Mouse (Mus musculus): ENCODE data around the gene Cfap74. TPM values are rescaled to one million over a fixed set of nuclear protein-coding genes. Genes with fewer than 3 reads are reported as not detected.
"Not testable (repeated sequence)": the region's sequence is repeated elsewhere in the genome, so short reads cannot be mapped to it uniquely, and the experiment has no call there.

Gene Cfap74
- polyA plus RNA-seq, 1 experiment from 2014 or later, result 1.5 TPM

GRCm38 (mm10) chr4:155398222-155398540, 10.8 kb upstream of the Cfap74 start:
- Histone ChIP-seq H3K27ac (ENCODE audit: low read length) (no peak overlapping the region), H3K4me2 (replicated peaks; ENCODE audit: low read depth, low read length) (peak overlapping the region; percentile 74), H3K27me3 (ENCODE audit: insufficient read depth, low read length) (peaks cover 32% of the 10 kb centered on the region), H3K9ac (replicated peaks; ENCODE audit: low read length) (no peak overlapping the region), H3K4me1 (ENCODE audit: insufficient read depth, low read length) (peaks cover 6% of the 10 kb centered on the region; the same call in 1 of the 2 replicates), H3K4me3 (ENCODE audit: low read length) (peak overlapping the region; percentile 43), H3K36me3 (ENCODE audit: insufficient read depth, low read length) (no peaks in the 10 kb centered on the region), H3K9me3 (ENCODE audit: low read length) (no peaks in the 10 kb centered on the region)
- 1% methylated on average over 9 of the region's 9 CpGs for WGBS
- no peak for ATAC-seq (ENCODE audit: low FRiP score, low TSS enrichment)

GRCm38 (mm10) chr4:155401121-155401520, 7.9 kb upstream of the Cfap74 start:
- WGBS, result 75% methylated on average over 7 of the region's 7 CpGs
- Histone ChIP-seq H3K9ac (replicated peaks; ENCODE audit: low read length) (no peak overlapping the region), H3K9me3 (ENCODE audit: low read length) (peaks cover 3% of the 10 kb centered on the region; the same call in 1 of the 2 replicates), H3K27me3 (ENCODE audit: insufficient read depth, low read length) (peaks cover 32% of the 10 kb centered on the region), H3K4me3 (ENCODE audit: low read length) (no peak overlapping the region), H3K27ac (ENCODE audit: low read length) (no peak overlapping the region), H3K4me2 (replicated peaks; ENCODE audit: low read depth, low read length) (no peak overlapping the region), H3K36me3 (ENCODE audit: insufficient read depth, low read length) (no peaks in the 10 kb centered on the region), H3K4me1 (ENCODE audit: insufficient read depth, low read length) (peaks cover 6% of the 10 kb centered on the region; the same call in 1 of the 2 replicates)
- no peak for ATAC-seq (ENCODE audit: low FRiP score, low TSS enrichment)

GRCm38 (mm10) chr4:155402489-155402888, 6.5 kb upstream of the Cfap74 start:
- Histone ChIP-seq H3K9ac (replicated peaks; ENCODE audit: low read length) (no peak overlapping the region), H3K27me3 (ENCODE audit: insufficient read depth, low read length) (peaks cover 22% of the 10 kb centered on the region), H3K4me1 (ENCODE audit: insufficient read depth, low read length) (peaks cover 6% of the 10 kb centered on the region; the same call in 1 of the 2 replicates), H3K9me3 (ENCODE audit: low read length) (peaks cover 3% of the 10 kb centered on the region; the same call in 1 of the 2 replicates), H3K4me3 (ENCODE audit: low read length) (no peak overlapping the region), H3K27ac (ENCODE audit: low read length) (no peak overlapping the region), H3K36me3 (ENCODE audit: insufficient read depth, low read length) (no peaks in the 10 kb centered on the region), H3K4me2 (replicated peaks; ENCODE audit: low read depth, low read length) (no peak overlapping the region)
- WGBS, result 67% methylated on average over 1 of the region's 1 CpGs
- ATAC-seq (ENCODE audit: low FRiP score, low TSS enrichment), result no peak

GRCm38 (mm10) chr4:155408695-155409057, 314 bp upstream of the Cfap74 start:
- no peaks in the 10 kb centered on the region for H3K27me3 ChIP-seq (ENCODE audit: insufficient read depth, low read length)
- H3K36me3 ChIP-seq (ENCODE audit: insufficient read depth, low read length), result no peaks in the 10 kb centered on the region
- 0 out of 2 replicates have a peak overlapping the region, but pooled peaks have one; percentile 49 for H3K9ac ChIP-seq (replicated peaks; ENCODE audit: low read length)
- 3% methylated on average over 8 of the region's 8 CpGs for WGBS
- no peak overlapping the region for H3K27ac ChIP-seq (ENCODE audit: low read length)
- ATAC-seq (ENCODE audit: low FRiP score, low TSS enrichment), result peak; percentile 39; the same call in 1 of the 2 replicates
- peaks cover 3% of the 10 kb centered on the region; the same call in 1 of the 2 replicates for H3K9me3 ChIP-seq (ENCODE audit: low read length)
- peak overlapping the region; percentile 74 for H3K4me2 ChIP-seq (replicated peaks; ENCODE audit: low read depth, low read length)
- H3K4me3 ChIP-seq (ENCODE audit: low read length), result peak overlapping the region; percentile 54
- H3K4me1 ChIP-seq (ENCODE audit: insufficient read depth, low read length), result peaks cover 6% of the 10 kb centered on the region; the same call in 1 of the 2 replicates

GRCm38 (mm10) chr4:155412124-155412523, 3.1 kb downstream of the Cfap74 start:
- Histone ChIP-seq H3K36me3 (ENCODE audit: insufficient read depth, low read length) (no peaks in the 10 kb centered on the region), H3K4me2 (replicated peaks; ENCODE audit: low read depth, low read length) (no peak overlapping the region), H3K27me3 (ENCODE audit: insufficient read depth, low read length) (no peaks in the 10 kb centered on the region), H3K27ac (ENCODE audit: low read length) (no peak overlapping the region), H3K4me3 (ENCODE audit: low read length) (no peak overlapping the region), H3K4me1 (ENCODE audit: insufficient read depth, low read length) (peaks cover 6% of the 10 kb centered on the region; the same call in 1 of the 2 replicates), H3K9me3 (ENCODE audit: low read length) (no peaks in the 10 kb centered on the region), H3K9ac (replicated peaks; ENCODE audit: low read length) (no peak overlapping the region)
- no peak for ATAC-seq (ENCODE audit: low FRiP score, low TSS enrichment)
- 90% methylated on average over 6 of the region's 6 CpGs for WGBS

GRCm38 (mm10) chr4:155413641-155414335, 4.8 kb downstream of the Cfap74 start:
- H3K9me3 ChIP-seq (ENCODE audit: low read length), result no peaks in the 10 kb centered on the region
- H3K27ac ChIP-seq (ENCODE audit: low read length), result no peak overlapping the region
- no peak overlapping the region for H3K9ac ChIP-seq (replicated peaks; ENCODE audit: low read length)
- H3K27me3 ChIP-seq (ENCODE audit: insufficient read depth, low read length), result no peaks in the 10 kb centered on the region
- no peak overlapping the region for H3K4me3 ChIP-seq (ENCODE audit: low read length)
- 90% methylated on average over 11 of the region's 11 CpGs for WGBS
- no peak overlapping the region for H3K4me2 ChIP-seq (replicated peaks; ENCODE audit: low read depth, low read length)
- H3K36me3 ChIP-seq (ENCODE audit: insufficient read depth, low read length), result no peaks in the 10 kb centered on the region
- H3K4me1 ChIP-seq (ENCODE audit: insufficient read depth, low read length), result peaks cover 6% of the 10 kb centered on the region; the same call in 1 of the 2 replicates
- no peak for ATAC-seq (ENCODE audit: low FRiP score, low TSS enrichment)

- Histone ChIP-seq H3K9ac (replicated peaks; ENCODE audit: low read length) (no peak overlapping the region), H3K9me3 (ENCODE audit: low read length) (no peaks in the 10 kb centered on the region), H3K4me3 (ENCODE audit: low read length) (no peak overlapping the region), H3K27me3 (ENCODE audit: insufficient read depth, low read length) (no peaks in the 10 kb centered on the region), H3K4me1 (ENCODE audit: insufficient read depth, low read length) (no peaks in the 10 kb centered on the region), H3K4me2 (replicated peaks; ENCODE audit: low read depth, low read length) (no peak overlapping the region), H3K36me3 (ENCODE audit: insufficient read depth, low read length) (no peaks in the 10 kb centered on the region), H3K27ac (ENCODE audit: low read length) (no peak overlapping the region)
- 59% methylated on average over 9 of the region's 9 CpGs for WGBS
- no peak for ATAC-seq (ENCODE audit: low FRiP score, low TSS enrichment)
Measured at GRCm38 (mm10) chr4:155414656-155415235, 5.8 kb downstream of the Cfap74 start.

GRCm38 (mm10) chr4:155420137-155420536, 11.1 kb downstream of the Cfap74 start:
- Histone ChIP-seq H3K9ac (replicated peaks; ENCODE audit: low read length) (no peak overlapping the region), H3K4me3 (ENCODE audit: low read length) (no peak overlapping the region), H3K4me2 (replicated peaks; ENCODE audit: low read depth, low read length) (no peak overlapping the region), H3K4me1 (ENCODE audit: insufficient read depth, low read length) (no peaks in the 10 kb centered on the region), H3K36me3 (ENCODE audit: insufficient read depth, low read length) (no peaks in the 10 kb centered on the region), H3K27me3 (ENCODE audit: insufficient read depth, low read length) (no peaks in the 10 kb centered on the region), H3K9me3 (ENCODE audit: low read length) (no peaks in the 10 kb centered on the region), H3K27ac (ENCODE audit: low read length) (no peak overlapping the region)
- WGBS, result 81% methylated on average over 3 of the region's 3 CpGs
- ATAC-seq (ENCODE audit: low FRiP score, low TSS enrichment), result no peak

GRCm38 (mm10) chr4:155421412-155422370, 12.7 kb downstream of the Cfap74 start:
- H3K4me3 ChIP-seq (ENCODE audit: low read length); H3K36me3 ChIP-seq (ENCODE audit: insufficient read depth, low read length); H3K9ac ChIP-seq (replicated peaks; ENCODE audit: low read length); H3K4me1 ChIP-seq (ENCODE audit: insufficient read depth, low read length); H3K9me3 ChIP-seq (ENCODE audit: low read length); H3K27ac ChIP-seq (ENCODE audit: low read length); H3K27me3 ChIP-seq (ENCODE audit: insufficient read depth, low read length); H3K4me2 ChIP-seq (replicated peaks; ENCODE audit: low read depth, low read length); ATAC-seq (ENCODE audit: low FRiP score, low TSS enrichment): not testable (repeated sequence)
- 85% methylated on average over 21 of the region's 30 CpGs for WGBS

All from kidney, embryonic 16.5 days (tissue).